Mouse (Mus musculus) stomach, embryonic 14.5 days (tissue): ENCODE data around the gene B4gat1. TPM values are rescaled to one million over a fixed set of nuclear protein-coding genes. Genes with fewer than 3 reads are reported as not detected.

Experiments
- ATAC-seq: fragments of 200-750 bp; cut with Nextera tagmentation; 2 replicates; pipeline ENCODE4 v1.8.0; 2017; ENCODE audit warnings: low read depth, moderate TSS enrichment; ENCODE audit not compliant: insufficient number of reproducible peaks, insufficient read depth, low FRiP score
- H3K27ac ChIP-seq: fragments of 300-500 bp; sonication (generic); 2 replicates; pipeline ENCODE4 v1.5.1; 2014; ENCODE audit warnings: mild to moderate bottlenecking, low read length, moderate library complexity, mixed read lengths
- H3K27me3 ChIP-seq: fragments of 300-500 bp; sonication (generic); 2 replicates; pipeline ENCODE4 v1.6.1; 2014; ENCODE audit warnings: low read length, control low read depth, mixed read lengths; ENCODE audit not compliant: control insufficient read depth, insufficient read depth
- H3K36me3 ChIP-seq: fragments of 300-500 bp; sonication (generic); 2 replicates; pipeline ENCODE4 v1.6.1; 2014; ENCODE audit warnings: mild to moderate bottlenecking, control low read depth, low read length, moderate library complexity, mixed read lengths; ENCODE audit not compliant: control insufficient read depth, insufficient read depth
- H3K4me1 ChIP-seq: fragments of 300-500 bp; sonication (generic); 2 replicates; pipeline ENCODE4 v1.6.1; 2014; ENCODE audit warnings: low read length, control low read depth, mixed read lengths; ENCODE audit not compliant: control insufficient read depth, insufficient read depth
- H3K4me2 ChIP-seq: fragments of 300-500 bp; sonication (generic); replicated peaks from 2 replicates; pipeline ENCODE4 v1.6.1; 2014; ENCODE audit warnings: low read depth, low read length, control low read depth
- H3K4me3 ChIP-seq: fragments of 300-500 bp; sonication (generic); 2 replicates; pipeline ENCODE4 v1.5.1; 2014; ENCODE audit warnings: low read depth, low read length, control low read depth
- H3K9ac ChIP-seq: fragments of 300-500 bp; sonication (generic); replicated peaks from 2 replicates; pipeline ENCODE4 v1.6.1; 2014; ENCODE audit warnings: low read depth, mild to moderate bottlenecking, control low read depth, low read length, moderate library complexity, mixed read lengths
- H3K9me3 ChIP-seq: fragments of 300-500 bp; sonication (generic); 2 replicates; pipeline ENCODE4 v1.6.1; 2016; ENCODE audit warnings: low read depth, low read length, control low read depth; ENCODE audit not compliant: control insufficient read depth
- WGBS: fragments of 180-500 bp; shearing (Covaris S2); extraction: QIAGEN DNeasy Blood & Tissue Kit; methylation state at CpG from one replicate; pipeline ENCODE4 v1.1.7; 2014; 5-methylcytosine and 5-hydroxymethylcytosine counted together
- polyA plus RNA-seq: library from polyadenylated mRNA; unstranded; fragments of >200 nt; fragmentation: Nextera tagmentation; extraction: Ambion mirVana; gene quantifications from 2 replicates; pipeline ENCODE4 v1.2.1, GENCODE M21; 2014

Gene B4gat1
- 40.5 and 45.4 TPM in 2 replicates for polyA plus RNA-seq

DNA sequence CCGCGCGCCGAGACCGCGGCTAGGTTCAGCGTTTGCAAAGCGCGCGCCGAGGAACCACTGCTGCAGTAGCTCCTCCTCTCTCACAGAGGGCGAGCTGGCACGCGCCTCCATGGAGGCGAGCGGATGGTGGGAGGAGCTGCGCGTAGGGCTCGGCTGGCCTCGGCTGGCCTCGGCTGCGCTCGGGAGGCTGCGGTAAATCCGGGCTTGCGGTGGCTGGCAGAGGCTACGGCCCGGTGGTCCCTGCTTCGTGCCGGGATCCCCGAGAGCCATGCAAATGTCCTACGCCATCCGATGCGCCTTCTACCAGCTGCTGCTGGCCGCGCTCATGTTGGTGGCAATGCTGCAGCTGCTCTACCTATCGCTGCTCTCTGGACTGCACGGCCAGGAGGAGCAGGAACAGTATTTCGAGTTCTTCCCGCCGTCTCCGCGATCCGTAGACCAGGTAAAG, at the start of gene B4gat1, which contains the start of gene AC124502.3:
Gene B4gat1 (plus strand): TSS at position 118 of the 448 bp plus-strand sequence.
Gene AC124502.3 (plus strand): TSS at position 183 of the 448 bp plus-strand sequence.
- peak within 1 kb of the TSS; percentile 56 for H3K4me3 ChIP-seq
- ATAC-seq = peak; percentile 88
- H3K27me3 ChIP-seq = no peaks in the 10 kb centered on the region
- H3K4me2 ChIP-seq = peak within 1 kb of the TSS; percentile 93
- H3K9ac ChIP-seq = peak within 1 kb of the TSS; percentile 59
- under 1% methylated on average over 44 of the region's 44 CpGs for WGBS
- H3K9me3 ChIP-seq = no peaks in the 10 kb centered on the region
- peak within 1 kb of the TSS; percentile 72 for H3K27ac ChIP-seq
- H3K4me1 ChIP-seq = peaks cover 26% of the 10 kb centered on the region
- peaks cover 3% of the 10 kb centered on the region; the same call in 1 of the 2 replicates for H3K36me3 ChIP-seq

DNA sequence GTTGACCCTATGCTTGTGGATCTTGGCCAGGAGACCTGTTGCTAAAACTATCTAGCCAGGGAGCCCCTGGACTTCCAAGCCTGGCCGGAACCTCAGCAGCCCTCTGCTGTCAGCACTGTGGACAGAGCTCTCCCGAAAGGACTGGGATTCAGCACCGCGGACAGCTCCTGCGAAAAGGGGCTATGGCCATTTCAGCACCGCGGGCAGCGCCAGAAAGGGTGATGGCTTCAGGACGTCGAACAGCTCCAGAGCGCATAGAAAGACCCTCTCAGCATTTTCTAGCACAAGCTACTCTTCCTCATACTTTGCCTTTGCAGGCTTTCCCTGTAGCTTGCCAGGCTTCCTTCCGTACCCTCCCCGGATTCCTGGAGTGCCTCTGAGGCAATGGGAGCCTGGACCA, 49.6 kb upstream of the B4gat1 start:
- no peaks in the 10 kb centered on the region for H3K4me1 ChIP-seq
- no peak overlapping the region for H3K27ac ChIP-seq
- H3K4me2 ChIP-seq = no peak overlapping the region
- no peak overlapping the region for H3K4me3 ChIP-seq
- ATAC-seq = no peak
- no peaks in the 10 kb centered on the region for H3K9me3 ChIP-seq
- 3% methylated on average over 13 of the region's 13 CpGs for WGBS
- peaks cover 19% of the 10 kb centered on the region for H3K27me3 ChIP-seq
- no peak overlapping the region for H3K9ac ChIP-seq
- H3K36me3 ChIP-seq = no peaks in the 10 kb centered on the region; the same call in 1 of the 2 replicates

DNA sequence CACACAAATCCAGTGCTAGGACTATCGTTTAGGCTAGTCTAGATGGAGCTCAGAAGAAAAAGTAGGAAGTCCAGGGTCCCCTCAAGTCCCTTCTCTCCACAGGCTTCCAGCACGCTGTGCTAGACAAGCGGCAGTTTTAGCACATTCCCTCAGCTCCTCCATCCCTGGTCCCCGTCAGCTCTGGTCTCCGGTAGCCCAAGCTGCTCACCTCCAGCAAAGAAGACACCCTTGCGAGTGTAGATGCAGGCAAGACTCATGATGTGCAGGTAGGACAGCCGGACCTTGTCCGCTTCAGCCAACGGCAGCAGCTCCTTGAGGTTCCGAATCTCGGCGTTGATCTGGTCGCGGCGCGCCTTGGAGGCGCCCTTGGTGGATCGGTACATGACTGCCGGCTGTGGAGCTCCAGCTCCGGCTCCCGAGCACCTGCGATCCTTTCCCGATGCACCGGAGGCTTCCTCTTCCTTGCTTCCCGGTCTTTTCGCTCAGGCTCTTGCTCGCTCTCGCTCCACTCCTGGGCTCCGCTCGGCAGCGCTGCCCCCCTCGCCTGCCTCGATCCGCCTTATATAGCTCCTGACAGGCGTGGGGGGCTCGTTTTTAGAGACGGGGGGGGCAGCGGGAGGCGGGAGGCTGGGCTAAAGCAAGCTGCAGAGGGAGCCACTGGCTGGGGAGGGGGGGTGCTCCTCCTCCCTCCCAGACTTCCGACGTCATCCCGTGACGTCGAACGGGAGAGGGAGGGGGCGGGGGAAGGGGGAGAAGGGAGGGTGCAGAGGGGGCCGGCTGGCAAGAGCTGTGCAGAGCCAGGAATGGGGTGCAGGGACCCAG, 49.0 kb upstream of the B4gat1 start:
- Histone ChIP-seq H3K9ac (no peak overlapping the region), H3K27me3 (peaks cover 19% of the 10 kb centered on the region), H3K4me3 (no peak overlapping the region), H3K36me3 (no peaks in the 10 kb centered on the region; the same call in 1 of the 2 replicates), H3K4me1 (no peaks in the 10 kb centered on the region), H3K27ac (no peak overlapping the region), H3K9me3 (no peaks in the 10 kb centered on the region), H3K4me2 (no peak overlapping the region)
- 23% methylated on average over 42 of the region's 47 CpGs for WGBS
- no peak for ATAC-seq

DNA sequence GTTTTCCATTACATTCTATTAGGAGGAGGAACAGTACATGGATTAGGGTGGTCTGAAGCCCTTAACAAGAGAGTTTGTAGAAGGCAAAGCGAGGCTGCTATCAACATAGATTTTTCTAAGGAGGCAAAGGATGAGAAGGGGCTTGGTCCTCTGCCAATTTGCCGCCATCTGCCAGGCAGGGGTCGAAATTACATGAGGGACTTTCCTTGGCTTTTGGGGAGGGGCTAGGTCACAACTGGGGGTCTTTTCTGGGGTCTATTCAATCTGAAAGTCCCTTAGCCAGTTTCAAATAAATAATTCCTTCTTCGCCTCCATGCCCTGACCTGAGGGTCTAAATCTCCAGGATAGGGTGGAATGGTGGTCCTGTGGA, 48.4 kb upstream of the B4gat1 start, which contains the start of gene Npas4:
Gene Npas4 (minus strand): TSS at position 61 of the 370 bp plus-strand sequence.
- 24% methylated on average over 4 of the region's 4 CpGs for WGBS
- Histone ChIP-seq H3K4me3 (no peak within 1 kb of the TSS), H3K9me3 (no peaks in the 10 kb centered on the region), H3K27me3 (peaks cover 19% of the 10 kb centered on the region), H3K4me1 (no peaks in the 10 kb centered on the region), H3K4me2 (no peak within 1 kb of the TSS), H3K27ac (no peak within 1 kb of the TSS), H3K36me3 (no peaks in the 10 kb centered on the region; the same call in 1 of the 2 replicates), H3K9ac (no peak within 1 kb of the TSS)
- no peak for ATAC-seq

DNA sequence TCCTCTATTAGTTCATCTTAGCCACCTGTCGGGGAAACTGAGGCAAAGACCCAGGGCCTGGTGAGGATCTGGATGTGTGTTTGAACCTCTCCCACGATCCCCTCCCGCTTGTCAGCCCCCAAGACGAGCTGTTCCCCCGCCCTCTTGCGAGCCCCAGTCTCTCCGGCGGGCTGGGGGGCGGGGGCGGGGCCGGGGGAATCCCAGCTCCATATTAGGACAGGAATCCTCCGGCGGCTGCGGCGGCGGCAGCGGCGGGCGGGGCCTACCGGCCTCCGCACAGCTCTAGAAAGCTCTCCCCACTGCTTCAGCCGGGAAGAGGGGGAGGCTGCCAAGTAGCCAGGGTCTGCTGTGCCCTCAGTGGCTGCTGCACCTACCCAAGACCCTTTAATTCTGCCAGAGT, 47.9 kb upstream of the B4gat1 start:
- no peak overlapping the region for H3K4me2 ChIP-seq

DNA sequence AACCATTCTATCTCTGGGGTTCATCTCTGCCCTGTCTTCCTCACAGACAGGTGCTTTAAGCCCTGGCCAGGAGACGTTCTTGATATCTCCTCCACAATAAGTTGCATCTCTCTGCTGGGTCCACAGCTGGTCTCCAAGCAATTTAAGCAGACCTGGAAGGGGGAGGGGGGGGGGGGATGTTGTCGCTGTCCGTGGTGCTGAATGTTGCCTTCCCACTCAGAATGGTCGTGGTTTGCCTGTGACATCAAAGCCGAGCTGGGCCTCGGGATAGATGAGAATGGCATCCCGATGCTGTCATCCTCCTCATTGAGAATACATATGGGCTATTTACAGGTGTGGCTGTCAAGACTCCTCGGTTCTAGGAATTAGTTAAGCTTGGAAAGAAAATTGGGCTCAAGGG, 46.3 kb upstream of the B4gat1 start:
- no peak overlapping the region for H3K27ac ChIP-seq
- H3K4me1 ChIP-seq = no peaks in the 10 kb centered on the region
- no peak for ATAC-seq
- 18% methylated on average over 8 of the region's 8 CpGs for WGBS
- H3K36me3 ChIP-seq = no peaks in the 10 kb centered on the region; the same call in 1 of the 2 replicates
- H3K4me3 ChIP-seq = no peak overlapping the region
- H3K4me2 ChIP-seq = no peak overlapping the region
- H3K9me3 ChIP-seq = no peaks in the 10 kb centered on the region
- peaks cover 19% of the 10 kb centered on the region for H3K27me3 ChIP-seq
- H3K9ac ChIP-seq = no peak overlapping the region

More for the DNA sequence above, 47.9 kb upstream of the B4gat1 start:
- H3K4me3 ChIP-seq = no peak overlapping the region
- 2% methylated on average over 22 of the region's 22 CpGs for WGBS
- no peak; the same call in 1 of the 2 replicates for ATAC-seq
- peaks cover 19% of the 10 kb centered on the region for H3K27me3 ChIP-seq
- H3K4me1 ChIP-seq = no peaks in the 10 kb centered on the region
- H3K36me3 ChIP-seq = no peaks in the 10 kb centered on the region; the same call in 1 of the 2 replicates
- no peak overlapping the region for H3K9ac ChIP-seq
- H3K9me3 ChIP-seq = no peaks in the 10 kb centered on the region
- no peak overlapping the region for H3K27ac ChIP-seq

DNA sequence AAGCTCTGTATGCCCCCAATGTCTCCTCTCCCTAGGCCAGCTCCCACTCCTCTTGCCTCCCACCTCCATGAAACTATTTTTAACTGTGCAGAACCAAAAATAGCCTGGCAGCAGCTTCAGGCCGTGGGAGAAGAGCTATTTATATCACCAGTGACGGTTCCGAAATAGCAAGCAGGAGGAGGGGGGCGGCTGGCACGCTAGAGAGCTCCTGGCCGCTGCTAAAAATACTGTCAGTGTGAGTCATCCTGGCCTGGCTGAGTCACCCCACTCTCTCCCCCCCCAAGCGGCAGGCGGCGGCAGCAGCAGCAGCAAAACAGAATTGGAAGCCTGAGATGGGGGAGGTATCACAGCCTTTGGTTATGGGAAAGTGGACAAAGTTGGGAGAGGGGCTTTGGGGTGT, 45.7 kb upstream of the B4gat1 start:
- H3K9ac ChIP-seq = no peak overlapping the region
- ATAC-seq = no peak
- 2% methylated on average over 9 of the region's 9 CpGs for WGBS
- no peak overlapping the region for H3K4me3 ChIP-seq
- H3K4me2 ChIP-seq = no peak overlapping the region
- peaks cover 19% of the 10 kb centered on the region for H3K27me3 ChIP-seq
- H3K9me3 ChIP-seq = no peaks in the 10 kb centered on the region
- no peaks in the 10 kb centered on the region for H3K4me1 ChIP-seq
- no peak overlapping the region for H3K27ac ChIP-seq
- H3K36me3 ChIP-seq = no peaks in the 10 kb centered on the region

DNA sequence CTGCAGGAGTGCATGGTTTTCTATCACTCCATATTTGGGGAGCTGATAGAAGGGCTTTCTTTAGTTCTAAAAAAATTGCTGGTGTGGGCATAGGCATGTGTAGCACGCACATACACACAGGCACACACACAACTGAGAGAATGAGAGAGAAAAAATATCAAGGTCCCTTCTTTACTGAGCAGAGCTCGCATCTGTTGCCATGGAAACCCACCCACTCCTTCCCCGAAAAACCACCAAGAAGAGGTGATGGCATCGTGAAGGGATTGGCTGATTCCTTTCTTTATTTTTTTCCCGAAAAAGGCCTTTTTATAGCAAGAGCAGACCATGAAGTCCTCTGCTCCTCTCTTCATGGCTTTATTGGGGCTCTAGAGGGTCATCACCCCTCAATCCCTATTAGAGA, 44.6 kb upstream of the B4gat1 start:
- H3K27ac ChIP-seq = no peak overlapping the region
- no peaks in the 10 kb centered on the region for H3K9me3 ChIP-seq
- WGBS = 50% methylated on average over 5 of the region's 5 CpGs
- no peaks in the 10 kb centered on the region for H3K4me1 ChIP-seq
- no peak overlapping the region for H3K9ac ChIP-seq
- ATAC-seq = no peak
- H3K36me3 ChIP-seq = no peaks in the 10 kb centered on the region
- no peak overlapping the region for H3K4me2 ChIP-seq
- H3K27me3 ChIP-seq = peaks cover 19% of the 10 kb centered on the region
- H3K4me3 ChIP-seq = no peak overlapping the region
